Mouse (Mus musculus): ENCODE measurements around the gene Rhebl1.

Gene Rhebl1

DNA sequence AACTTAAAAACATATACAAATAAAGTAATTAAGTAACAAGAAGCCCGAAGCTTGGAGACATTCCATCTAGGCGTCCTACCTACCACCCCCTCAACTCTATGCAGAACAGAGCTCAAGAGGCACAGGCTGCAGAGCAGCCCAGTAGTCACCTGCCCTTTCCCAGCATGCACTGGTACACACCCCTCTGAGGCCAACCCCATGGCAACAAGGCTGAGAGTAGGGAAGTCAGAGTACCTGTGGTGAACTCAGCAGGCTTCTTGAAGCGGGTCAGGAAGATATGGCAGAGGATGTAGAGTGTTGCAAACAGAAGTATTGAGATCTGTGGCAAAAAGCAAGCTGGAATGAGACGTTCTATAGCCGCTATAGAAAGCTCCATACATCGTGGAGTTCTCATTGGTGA, 20.6 kb upstream of the Rhebl1 start:
- DNase-seq (ENCODE audit: low spot score in 2 of 2), result no peak

DNA sequence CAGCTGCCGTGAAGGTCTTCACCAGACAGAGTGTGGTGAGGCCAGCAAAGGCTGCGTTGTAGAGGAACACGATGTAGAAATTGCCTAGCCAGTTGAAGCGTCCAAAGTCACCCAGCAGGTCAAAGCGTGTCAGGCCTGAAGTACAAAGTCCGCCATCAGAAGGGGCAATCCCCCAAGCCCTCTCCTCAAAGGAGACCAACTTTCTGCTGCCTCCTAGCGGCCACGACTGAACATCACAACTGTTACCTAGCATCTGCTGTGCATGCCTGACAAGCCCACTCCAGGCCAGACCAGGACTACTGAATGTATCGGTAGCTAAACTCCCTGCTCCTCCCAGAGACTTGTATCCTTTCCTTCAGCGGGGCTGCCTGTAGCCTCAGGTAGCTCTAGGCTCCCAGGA, 10.4 kb upstream of the Rhebl1 start:
- DNase-seq (ENCODE audit: low spot score in 2 of 2), result no peak

DNA sequence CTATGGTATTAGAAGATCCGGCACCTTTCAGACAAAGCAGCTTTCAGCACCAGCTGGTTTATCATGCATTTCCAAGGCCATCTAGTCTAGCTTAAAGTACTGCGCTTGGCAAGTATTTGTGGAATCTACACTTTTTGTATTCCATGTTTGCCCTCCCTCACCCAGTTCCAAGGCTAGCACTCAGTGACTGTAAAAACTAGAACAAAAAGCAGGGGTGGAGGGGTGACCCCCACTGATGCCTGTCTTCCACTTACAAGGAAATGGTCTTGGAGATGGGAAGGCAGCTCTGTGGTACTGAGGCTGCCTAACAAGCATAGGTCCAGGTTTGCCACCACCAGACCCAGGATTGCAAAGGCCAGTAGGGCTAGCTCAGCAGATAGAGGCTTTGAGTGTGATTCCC, 8.3 kb upstream of the Rhebl1 start:
- DNase-seq (ENCODE audit: low spot score in 2 of 2), result no peak

DNA sequence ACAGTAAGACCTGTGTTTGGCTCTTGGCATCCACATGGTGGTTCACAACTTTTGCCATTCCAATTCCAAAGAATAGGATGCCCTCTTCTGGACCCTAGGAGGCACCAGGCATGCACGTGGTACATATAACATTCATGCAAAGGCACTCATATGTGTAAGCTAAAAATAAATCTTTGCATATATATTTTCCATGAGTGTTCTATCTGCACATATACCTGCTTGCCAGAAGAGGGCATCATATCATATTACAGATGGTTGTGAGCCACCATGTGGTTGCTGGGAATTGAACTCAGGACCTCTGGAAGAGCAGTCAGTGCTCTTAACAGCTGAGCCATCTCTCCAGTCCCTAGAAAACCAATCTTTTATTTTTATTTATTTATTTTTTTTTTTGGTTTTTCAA, 7.2 kb upstream of the Rhebl1 start:
- no peak for DNase-seq (ENCODE audit: low spot score in 2 of 2)

DNA sequence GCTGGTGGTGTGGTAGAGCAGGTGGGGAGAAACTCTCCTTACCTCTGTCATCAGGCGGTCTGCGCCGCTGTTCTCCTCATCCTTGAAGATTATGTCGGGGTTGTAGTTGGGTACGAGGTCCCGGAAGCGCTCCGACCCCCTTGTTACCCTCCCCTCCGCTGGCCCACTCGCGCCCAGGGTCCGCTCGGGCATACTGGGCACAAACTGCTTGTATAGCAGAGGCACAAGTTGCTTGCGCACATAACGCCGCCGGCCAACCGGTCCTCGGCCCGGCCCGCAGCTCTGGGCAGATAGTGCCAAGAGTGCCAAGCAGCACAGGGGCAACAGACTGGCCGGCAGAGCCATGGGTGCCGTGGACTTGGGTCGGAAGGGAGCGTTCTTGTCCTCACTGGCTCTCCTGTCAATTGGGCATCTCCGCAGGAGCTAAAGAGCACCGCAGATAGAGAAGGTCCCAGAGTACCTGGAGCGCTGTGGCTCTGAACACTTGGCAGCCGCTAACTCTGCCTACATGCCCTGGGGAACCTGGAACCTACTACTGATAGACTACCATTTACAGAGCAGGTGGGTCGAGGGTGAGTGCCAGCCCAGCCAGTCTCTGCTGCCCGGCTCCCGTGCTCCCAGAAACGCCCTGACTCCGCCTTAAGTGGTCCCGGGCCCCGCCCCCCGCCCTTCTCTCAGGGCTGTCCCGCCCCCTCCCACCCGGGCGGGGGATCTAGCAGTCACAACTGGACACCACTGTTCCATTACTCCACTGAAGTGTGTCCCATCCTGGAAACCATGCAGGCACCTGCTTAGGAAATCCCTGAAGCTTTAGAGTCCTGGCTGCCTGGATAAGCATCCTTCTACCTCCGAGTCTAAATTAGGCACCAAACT, 3.8 kb upstream of the Rhebl1 start, which contains the start of gene Dhh:
Gene Dhh (minus strand): TSS at position 613 of the 873 bp plus-strand sequence.
- no peak for DNase-seq (ENCODE audit: low spot score in 2 of 2)

DNA sequence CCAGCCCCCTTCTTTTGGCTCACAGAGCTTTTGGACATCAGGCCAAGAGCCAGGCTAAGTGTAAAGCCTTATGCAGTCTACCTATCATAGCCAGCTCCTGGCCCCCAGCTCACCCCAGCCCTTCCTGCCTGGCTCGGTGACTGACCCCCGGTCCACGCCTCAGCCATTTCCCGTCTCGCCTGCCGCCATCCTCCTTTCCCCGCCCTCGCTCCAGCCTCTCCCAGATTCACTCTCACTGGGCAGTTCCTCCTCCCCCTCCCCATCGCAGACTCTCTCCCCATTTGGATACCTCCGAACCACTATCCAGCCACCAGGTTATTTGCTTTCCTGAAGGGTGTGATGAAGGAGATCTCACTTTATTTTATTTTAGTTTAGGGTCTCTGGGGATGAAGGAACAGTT, 3.2 kb upstream of the Rhebl1 start:
- DNase-seq (ENCODE audit: low spot score in 2 of 2), result no peak

DNA sequence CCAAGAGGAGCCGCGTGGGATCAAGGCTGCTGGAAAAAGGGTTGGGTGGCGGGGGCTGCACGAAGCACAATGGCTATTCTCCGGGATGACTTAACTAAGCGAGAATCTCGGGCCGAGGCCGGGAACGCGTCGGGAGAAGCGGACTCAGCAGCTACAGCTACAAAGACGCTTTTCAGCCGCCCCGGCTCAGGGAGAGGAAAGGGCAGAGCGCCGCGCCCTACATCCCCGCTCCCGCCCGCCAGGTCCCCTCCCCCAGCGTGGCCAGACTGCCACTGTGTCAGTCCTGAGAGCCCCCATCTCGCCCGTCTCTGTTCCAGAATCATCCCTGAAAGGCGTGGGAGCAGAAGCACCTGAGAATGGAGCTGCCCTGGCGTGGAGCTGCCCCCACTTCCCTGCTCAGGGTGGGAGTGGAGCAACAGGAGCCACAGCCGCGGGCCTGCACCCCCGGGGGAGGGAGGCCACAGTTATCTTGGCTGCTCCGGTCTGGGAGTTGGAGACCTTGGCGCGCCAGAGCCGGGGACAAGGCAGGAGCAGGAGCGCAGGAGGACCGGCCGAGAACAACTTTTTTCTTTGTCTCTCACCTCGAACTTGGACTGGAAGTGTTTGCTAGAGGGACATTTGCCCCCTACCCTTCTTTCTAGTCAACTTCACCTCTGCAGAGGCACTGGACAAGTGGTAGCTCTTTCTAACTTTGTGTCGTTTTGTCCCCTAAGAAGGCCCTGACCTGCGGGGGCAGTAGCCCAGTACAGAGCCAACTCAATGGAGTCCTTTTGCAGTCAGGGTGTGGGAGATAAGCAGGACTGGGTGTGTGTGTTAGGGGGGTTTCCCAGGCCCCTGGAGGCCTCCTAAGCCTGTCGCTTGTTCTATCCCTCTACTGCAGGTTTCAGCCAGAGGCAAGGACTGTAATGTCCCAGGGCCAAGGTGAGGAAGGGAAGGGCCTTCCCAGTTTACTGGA, 1.6 kb upstream of the Rhebl1 start:
- DNase-seq (ENCODE audit: low spot score in 2 of 2), result no peak

DNA sequence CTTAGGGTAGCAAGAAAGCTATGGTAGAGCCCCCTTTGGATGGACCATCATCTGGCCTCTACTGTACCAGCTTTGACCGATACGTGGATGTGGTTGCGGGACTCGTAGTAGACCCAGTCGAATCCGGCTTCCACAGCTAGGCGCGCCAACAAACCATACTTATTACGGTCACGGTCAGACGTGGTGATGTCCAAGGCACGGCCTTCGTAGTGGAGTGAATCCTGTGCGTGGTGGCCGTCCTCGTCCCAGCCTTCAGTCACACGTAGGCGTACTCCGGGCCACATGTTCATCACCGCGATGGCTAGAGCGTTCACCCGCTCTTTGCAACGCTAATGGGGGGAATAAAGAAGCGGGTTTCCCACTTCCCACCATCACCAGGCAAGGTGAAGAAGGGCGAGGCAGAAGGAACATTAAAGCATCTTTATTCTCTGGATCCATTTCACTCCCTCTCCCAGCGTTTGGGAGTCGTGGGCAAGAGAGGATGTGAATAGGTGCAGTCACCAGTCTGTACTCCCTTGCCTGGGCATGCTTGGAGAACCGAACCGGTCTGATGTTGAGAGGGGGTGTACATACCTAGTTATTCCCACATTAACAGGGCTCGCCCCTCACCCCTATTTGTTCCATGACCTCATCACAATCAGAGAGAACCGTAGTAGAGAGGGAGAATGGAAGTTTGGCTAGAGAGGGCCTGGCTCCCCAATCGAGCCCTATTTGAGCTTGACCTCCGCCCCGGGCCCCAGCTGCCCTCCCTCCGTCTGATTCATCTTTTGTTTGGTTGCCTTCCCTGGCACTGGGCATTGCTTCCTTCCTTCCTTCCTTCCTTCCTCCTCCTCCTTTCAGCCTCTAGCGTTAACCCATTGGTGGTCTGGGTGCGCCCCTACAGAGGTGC, 650 bp upstream of the Rhebl1 start:
- DNase-seq (ENCODE audit: low spot score in 2 of 2), result no peak

DNA sequence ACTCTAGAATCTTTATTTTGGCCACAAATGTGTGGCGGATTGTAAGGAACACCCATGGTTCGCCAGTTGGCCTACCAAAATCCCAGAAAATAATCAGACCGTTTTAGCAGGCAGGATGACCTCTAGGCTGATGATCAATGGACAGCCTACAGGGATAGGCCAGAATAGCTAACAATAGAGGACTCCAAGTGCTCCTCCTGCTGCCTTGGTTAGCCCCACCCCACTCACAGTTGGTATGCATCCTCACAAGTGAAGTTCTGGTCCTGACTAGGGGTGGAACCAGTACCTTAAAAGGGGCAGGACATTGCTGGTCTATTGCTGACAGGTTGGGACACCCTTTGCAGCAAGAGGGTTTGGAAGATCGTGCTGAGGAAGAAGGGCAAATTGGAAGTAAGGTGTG, 1.3 kb downstream of the Rhebl1 start:
- DNase-seq (ENCODE audit: low spot score in 2 of 2), result no peak

DNA sequence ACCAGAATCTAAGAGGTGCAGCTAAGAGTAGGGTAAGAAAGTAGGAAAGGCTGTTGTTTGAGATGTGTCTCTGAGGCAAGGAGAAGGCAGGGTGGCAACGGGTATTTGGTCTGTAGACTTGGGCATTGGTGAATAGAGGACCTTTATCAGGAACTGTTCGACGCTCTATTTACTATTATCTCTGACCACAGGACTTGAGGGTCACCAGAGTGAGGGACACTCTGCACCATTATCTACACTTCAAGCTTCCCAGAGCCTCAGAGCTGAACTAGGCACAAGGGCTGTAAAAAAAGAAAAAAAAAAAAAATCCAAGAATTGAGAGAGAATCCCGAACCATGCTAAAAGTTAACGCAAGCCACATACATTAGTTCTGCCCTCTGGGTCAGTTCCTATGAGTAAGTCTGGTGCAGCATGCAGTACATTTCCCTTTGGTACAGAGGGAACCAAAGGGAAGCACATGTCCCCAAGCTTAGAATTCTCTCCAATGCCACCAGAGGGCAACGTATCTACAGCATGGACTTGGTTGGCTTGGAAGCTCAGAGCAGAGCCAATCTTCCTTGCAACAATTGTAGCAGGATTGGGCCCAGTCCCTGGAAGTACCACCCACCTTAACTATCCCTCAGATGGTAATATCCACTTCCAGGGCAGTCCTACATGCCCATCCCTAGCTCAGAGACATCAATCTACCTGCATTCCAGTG, 2.3 kb downstream of the Rhebl1 start:
- peak in 1 of 2 experiments; percentile 75 for DNase-seq (ENCODE audit: low spot score in 2 of 2)

DNA sequence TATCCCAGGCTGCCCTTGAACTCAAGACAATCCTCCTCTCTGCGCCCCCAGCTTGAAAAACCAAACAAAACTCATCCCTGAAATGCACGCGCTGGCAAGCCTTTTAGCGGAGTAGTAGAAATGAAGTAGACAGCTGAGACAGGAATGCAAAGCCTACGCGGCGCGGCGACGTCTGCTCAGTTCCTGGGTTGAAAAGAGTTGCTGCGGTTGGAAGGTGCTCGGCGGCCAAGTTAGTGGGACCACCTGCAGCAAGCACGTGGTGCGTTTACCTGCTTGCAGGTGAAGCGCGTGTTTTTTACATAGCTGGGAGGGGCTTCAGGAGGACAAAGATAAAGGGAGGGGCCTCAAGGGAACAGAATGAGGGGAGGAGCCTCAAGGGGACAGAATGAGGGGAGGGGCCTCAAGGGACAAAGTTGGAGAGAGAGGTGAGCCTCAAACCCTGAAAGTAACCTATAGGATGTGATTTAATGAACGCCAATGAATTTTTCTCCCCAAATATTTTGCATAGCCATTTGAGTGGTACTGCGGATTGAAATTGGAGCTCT, 3.1 kb downstream of the Rhebl1 start:
- DNase-seq (ENCODE audit: low spot score in 2 of 2), result no peak

DNA sequence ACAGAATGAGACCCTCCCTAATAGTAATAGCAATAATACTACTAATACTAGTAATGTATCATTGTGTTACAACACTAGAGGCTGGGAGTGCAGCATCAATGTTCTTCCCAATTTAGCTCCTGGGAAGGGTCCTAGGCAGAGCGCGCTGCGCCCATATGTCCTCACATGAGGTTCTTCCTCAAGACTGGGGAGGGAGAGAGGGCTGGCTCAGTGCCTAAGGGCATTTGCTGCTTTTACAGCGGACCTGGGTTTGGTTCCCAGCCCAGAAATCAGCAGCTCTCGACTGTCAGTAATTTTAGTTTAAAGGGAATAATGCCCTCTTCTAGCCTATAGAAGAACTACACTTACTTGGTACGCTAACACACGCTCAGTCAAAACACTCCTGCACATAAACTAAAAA, 6.8 kb downstream of the Rhebl1 start:
- DNase-seq (ENCODE audit: low spot score in 2 of 2), result no peak

DNA sequence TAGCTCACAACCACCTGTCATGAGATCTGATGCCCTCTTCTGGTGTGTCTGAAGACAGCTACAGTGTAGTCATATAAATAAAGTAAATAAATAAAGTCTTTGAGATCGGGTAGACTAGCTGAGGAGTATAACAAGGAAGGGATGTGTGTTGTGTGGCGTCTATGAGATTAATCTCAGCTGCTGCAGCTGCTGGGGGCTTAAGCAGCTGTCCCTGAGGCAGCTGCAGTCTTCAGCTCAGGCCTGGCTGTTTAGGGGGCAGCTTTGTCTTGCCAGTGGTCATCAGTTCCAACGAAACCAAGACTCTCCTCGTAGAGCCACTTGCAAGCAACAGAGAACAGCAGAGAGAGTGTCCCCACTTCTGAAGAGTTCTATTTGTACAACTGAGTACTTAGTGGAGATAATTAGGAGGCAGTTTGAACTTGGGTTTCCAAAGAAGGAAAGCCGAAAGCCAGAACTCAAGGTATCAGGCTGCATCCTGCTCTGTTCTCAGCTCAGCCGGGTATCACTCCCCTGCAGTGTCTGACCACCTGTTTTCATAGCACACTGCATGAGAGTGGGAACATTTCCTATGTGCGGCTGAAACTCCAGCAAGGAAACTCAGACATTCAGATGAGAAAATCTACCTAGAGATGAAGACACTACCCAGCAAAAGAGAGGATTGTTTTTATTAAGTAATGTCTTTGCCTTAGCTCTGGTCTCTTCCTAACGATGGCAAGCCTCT, 7.5 kb downstream of the Rhebl1 start:
- DNase-seq (ENCODE audit: low spot score in 2 of 2), result no peak

DNA sequence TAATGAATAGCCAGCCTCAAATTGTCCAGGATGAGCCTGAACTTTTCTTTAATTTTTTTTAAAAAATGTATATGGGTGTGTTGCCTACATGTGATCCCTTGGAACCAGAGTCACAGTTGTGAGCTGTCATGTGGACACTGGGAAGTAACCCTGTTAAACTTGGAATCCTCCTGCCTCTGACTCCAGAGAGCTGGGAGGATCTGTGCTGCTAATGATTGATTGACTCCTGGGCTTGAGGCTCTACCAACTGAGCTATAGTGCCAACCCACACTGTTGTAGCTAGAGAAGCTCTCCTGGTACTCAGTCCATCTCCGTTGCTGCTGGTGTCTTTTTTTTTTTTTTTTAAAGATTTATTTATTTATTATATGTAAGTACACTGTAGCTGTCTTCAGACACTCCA, 10.2 kb downstream of the Rhebl1 start:
- no peak for DNase-seq (ENCODE audit: low spot score in 2 of 2)

DNA sequence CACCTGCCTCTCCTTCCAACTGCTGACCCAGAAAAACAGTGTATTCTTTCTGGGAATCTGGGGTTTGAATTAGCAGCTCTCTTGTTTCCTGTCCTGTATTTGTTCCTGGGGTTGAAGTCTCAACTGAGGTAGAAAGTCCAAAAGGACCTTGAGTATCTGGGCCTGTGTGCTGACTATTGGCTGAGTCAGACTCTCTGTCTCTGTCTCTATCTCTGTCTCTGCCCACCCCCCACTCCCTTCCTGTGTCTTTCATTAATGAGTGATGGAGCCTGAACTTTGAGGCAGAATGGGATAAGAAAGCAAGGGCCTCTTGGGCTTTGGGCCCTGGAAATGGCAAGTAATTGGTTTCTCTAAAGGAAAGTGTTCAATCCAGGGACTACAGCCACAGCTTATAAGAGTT, 10.7 kb downstream of the Rhebl1 start:
- DNase-seq (ENCODE audit: low spot score in 2 of 2), result no peak

DNA sequence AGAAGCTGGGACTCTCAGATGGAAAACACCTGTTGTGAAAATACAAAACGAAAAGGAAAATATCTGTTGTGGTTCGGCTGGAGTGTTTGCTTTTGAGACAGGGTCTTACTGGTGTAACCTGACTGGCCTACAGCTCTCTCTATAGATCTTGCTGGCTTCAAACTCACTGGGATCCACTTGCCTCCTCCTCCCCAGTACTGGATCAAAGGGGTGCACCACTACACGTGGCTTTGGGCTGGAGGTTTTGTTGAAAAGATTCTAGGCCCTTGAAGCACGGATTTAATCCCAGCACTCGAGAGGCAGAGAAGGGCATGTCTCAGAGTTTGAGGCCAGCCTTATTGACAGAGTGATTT, 12.7 kb downstream of the Rhebl1 start:
- DNase-seq (ENCODE audit: low spot score in 2 of 2), result no peak

DNA sequence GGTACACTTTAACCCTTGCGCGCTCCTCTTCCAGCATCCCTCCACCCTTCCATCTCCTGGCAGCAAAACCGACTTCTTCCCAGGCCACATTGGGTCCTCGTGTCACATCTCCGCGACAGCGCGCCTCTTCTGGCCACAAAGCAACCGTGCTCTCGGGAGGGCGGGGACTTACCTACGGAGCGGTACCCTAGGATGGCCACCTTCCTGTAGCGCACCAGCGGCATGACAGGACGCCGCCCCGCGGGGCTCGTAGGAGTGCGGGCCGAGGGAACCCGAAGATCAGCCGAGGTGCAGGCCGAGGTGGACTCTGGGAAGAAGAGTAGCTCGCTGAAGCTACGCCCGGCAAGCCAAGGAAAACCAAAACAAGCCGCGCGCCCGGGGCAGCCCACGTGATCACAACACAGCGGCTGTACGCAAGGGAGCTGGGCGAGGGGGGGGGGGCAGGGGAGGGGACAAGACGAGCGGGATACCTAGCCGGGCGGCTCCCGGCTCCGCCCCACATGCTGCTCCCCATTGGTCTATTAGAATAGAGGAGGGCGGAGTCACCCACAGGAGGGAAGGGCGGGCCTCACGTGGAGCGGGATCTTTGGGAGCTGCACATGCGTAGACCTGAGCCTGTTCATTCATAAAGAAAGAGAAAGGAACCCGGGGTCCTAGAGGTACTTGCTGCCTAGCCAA, 13.2 kb downstream of the Rhebl1 start:
- DNase-seq (ENCODE audit: low spot score in 2 of 2), result peak; percentile 89 to 91

DNA sequence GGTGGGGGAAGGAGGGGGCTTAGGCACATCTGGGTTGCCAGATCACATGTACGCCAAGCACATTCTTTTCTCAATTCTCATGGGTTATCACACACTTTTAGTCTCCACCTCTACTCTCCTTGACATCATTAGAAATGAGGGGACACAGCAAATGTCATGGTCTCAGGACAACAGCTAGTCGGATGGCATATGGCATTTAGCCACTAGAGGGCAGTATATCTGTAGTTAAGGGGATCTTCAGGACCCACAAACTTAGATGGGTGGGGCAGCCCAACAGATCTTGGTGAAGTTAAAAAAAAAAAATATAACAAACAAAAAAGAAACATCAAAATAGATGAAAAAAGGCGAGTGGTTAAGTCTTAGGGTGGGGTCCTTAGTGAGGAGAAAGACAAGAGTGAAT, 17.0 kb downstream of the Rhebl1 start:
- peak in 1 of 2 experiments; percentile 64 for DNase-seq (ENCODE audit: low spot score in 2 of 2)

Measured in left cerebral cortex, adult 9 months (tissue).